Mouse (Mus musculus): ENCODE data around the gene Gas2l1. TPM values are rescaled to one million over a fixed set of nuclear protein-coding genes. Genes with fewer than 3 reads are reported as not detected.
A peak's percentile ranks its signal among the peaks of the same experiment; 100 is the strongest.

Gas2l1 gene
- polyA plus RNA-seq, 2 experiments: 10.9 to 12.1 TPM

DNA sequence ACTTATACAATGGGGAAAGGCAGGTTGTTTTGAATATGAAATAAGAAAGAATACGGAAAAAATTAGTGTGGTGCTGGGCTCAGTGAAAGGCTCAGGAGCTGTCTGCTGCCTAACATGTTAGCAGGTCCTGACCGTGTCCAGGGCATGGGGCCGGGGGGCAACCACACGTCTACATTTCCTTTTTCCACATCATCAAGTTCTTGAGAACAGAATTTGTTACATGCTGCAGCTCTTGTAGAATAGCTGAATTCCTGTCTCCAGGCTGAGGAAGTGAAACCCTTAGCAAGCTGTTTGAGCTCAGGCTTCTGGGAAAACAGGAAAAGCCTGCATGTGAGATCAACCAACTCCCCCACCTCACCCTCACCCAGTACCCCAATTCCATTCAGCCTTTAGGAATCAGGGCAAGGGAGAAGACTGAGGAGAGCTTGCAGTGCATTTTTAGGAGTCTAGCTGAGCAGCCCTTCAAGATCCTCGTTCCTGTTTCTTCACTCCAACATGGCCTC, 52.9 kb downstream of the Gas2l1 start:
- no peak for ATAC-seq (ENCODE audit: insufficient read depth)
- peaks cover 33% of the 10 kb centered on the region in 2 experiments for H3K4me1 ChIP-seq (replicated peaks; ENCODE audit: control insufficient read depth in 2 of 2, insufficient read depth in 2 of 2, low read length in 1 of 2)
- H3K36me3 ChIP-seq (replicated peaks; ENCODE audit: control insufficient read depth, insufficient read depth, low read depth): peaks cover 56% of the 10 kb centered on the region
- no peak for DNase-seq (ENCODE audit: low read depth in 3 of 3, low spot score in 3 of 3)
- WGBS (ENCODE audit: insufficient replicate concordance): 67% methylated on average over 5 of the region's 5 CpGs
- no peaks in the 10 kb centered on the region for H3K9me3 ChIP-seq (ENCODE audit: control insufficient read depth, low read length)
- no peak overlapping the region for H3K27ac ChIP-seq
- no peak overlapping the region for H3K4me3 ChIP-seq (ENCODE audit: insufficient read depth in 1 of 2, low read depth in 2 of 2, low read length in 2 of 2)
- no peak for TF ChIP-seq CTCF (IDR thresholded peaks at IDR 0.05; ENCODE audit: low read depth)
- TF ChIP-seq EP300 (IDR thresholded peaks at IDR 0.05; ENCODE audit: low read depth): no peak
- H3K9ac ChIP-seq (replicated peaks): no peak overlapping the region
- H3K27me3 ChIP-seq (ENCODE audit: control insufficient read depth, insufficient read depth, low read length): no peaks in the 10 kb centered on the region
- H3K4me2 ChIP-seq (ENCODE audit: low read depth): no peak overlapping the region

DNA sequence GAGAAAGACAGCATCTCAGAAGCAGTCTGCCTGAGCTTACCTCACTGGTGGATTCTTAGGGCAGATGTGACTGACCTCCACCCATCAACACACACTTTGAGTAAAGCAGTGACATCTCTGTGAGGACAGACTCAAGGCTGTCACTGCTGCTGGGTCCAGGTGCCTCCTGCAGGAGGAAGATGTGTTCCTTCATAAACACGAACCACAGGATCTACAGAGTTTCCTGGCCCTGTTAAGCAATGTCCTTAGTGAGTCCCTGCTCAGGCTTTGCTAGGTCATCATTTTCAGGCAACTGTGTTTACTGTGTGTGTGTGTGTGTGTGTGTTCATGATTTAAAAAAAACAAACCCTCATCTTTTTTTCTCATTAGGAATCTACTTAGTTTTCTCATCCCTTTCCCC, 53.6 kb downstream of the Gas2l1 start:
- H3K9ac ChIP-seq (replicated peaks): no peak overlapping the region
- WGBS (ENCODE audit: insufficient replicate concordance): 56% methylated on average over 1 of the region's 1 CpGs
- H3K36me3 ChIP-seq (replicated peaks; ENCODE audit: control insufficient read depth, insufficient read depth, low read depth): peaks cover 48% of the 10 kb centered on the region
- no peak for DNase-seq (ENCODE audit: low read depth in 3 of 3, low spot score in 3 of 3)
- ATAC-seq (ENCODE audit: insufficient read depth): no peak
- no peaks in the 10 kb centered on the region for H3K27me3 ChIP-seq (ENCODE audit: control insufficient read depth, insufficient read depth, low read length)
- no peaks in the 10 kb centered on the region for H3K9me3 ChIP-seq (ENCODE audit: control insufficient read depth, low read length)
- TF ChIP-seq EP300 (IDR thresholded peaks at IDR 0.05; ENCODE audit: low read depth) (no peak), CTCF (IDR thresholded peaks at IDR 0.05; ENCODE audit: low read depth) (no peak)
- H3K4me1 ChIP-seq (replicated peaks; ENCODE audit: control insufficient read depth in 2 of 2, insufficient read depth in 2 of 2, low read length in 1 of 2): peaks cover 38 to 39% of the 10 kb centered on the region in 2 experiments
- no peak overlapping the region for H3K4me3 ChIP-seq (ENCODE audit: insufficient read depth in 1 of 2, low read depth in 2 of 2, low read length in 2 of 2)
- H3K27ac ChIP-seq: peak overlapping the region; percentile 33
- peak overlapping the region; percentile 36 for H3K4me2 ChIP-seq (ENCODE audit: low read depth)

- Histone ChIP-seq H3K27ac (peak overlapping the region; percentile 97), H3K27me3 (ENCODE audit: control insufficient read depth, insufficient read depth, low read length) (no peaks in the 10 kb centered on the region), H3K9me3 (ENCODE audit: control insufficient read depth, low read length) (no peaks in the 10 kb centered on the region), H3K4me3 (ENCODE audit: insufficient read depth in 1 of 2, low read depth in 2 of 2, low read length in 2 of 2) (peak overlapping the region; percentile 58 to 71), H3K36me3 (replicated peaks; ENCODE audit: control insufficient read depth, insufficient read depth, low read depth) (peaks cover 36% of the 10 kb centered on the region), H3K4me1 (replicated peaks; ENCODE audit: control insufficient read depth in 2 of 2, insufficient read depth in 2 of 2, low read length in 1 of 2) (peaks cover 50% of the 10 kb centered on the region in 2 experiments), H3K9ac (replicated peaks) (peak overlapping the region; percentile 71), H3K4me2 (ENCODE audit: low read depth) (peak overlapping the region; percentile 83)
- DNase-seq (ENCODE audit: low read depth in 3 of 3, low spot score in 3 of 3): no peak
- 62% methylated on average over 1 of the region's 1 CpGs for WGBS (ENCODE audit: insufficient replicate concordance)
- ATAC-seq (ENCODE audit: insufficient read depth): no peak
- no peak for TF ChIP-seq CTCF (IDR thresholded peaks at IDR 0.05; ENCODE audit: low read depth)
- TF ChIP-seq EP300 (IDR thresholded peaks at IDR 0.05; ENCODE audit: low read depth): no peak
Measured at GRCm38 (mm10) chr11:5010205-5010604, 54.9 kb downstream of the Gas2l1 start.

DNA sequence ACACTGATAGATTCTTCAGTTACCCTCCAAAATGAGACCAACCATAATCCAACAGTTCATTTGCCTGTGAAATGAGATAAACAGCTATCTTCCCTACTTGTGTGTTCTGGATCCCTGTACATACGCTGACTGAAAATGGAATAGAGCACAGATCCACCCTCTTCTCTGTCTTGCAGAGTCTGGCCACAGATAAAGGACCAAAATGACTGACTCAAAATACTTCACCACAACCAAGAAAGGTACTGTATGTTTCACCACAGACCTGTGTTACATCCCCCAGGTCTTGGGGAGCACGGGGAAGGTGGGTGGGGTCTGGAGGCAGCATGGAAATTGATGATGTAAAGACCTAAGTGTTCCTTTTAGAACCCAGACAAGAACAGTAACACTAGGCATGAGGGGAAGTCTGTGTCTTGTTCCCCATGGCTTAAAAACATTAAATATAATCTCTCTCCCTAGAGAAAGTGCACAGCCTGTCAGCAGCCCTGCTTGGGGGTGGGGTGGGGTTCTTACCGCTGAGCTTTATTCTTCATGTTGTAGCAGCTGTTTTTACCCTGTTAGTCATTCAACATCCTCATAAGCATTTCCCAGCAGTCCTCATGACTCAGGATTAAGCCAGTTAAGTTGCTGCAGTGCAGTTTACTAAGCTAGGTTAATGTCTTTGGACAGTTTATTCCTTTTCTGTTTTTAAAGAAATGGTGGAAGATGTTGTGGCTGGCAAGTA, 55.6 kb downstream of the Gas2l1 start:
- H3K4me3 ChIP-seq (ENCODE audit: insufficient read depth in 1 of 2, low read depth in 2 of 2, low read length in 2 of 2): peak overlapping the region; percentile 58 to 71
- no peaks in the 10 kb centered on the region for H3K9me3 ChIP-seq (ENCODE audit: control insufficient read depth, low read length)
- H3K27ac ChIP-seq: peak overlapping the region; percentile 97
- DNase-seq (ENCODE audit: low read depth in 3 of 3, low spot score in 3 of 3) (peak; percentile 70 to 74 (median 74)), ATAC-seq (ENCODE audit: insufficient read depth) (peak; percentile 93)
- WGBS (ENCODE audit: insufficient replicate concordance): 17% methylated on average over 3 of the region's 3 CpGs
- peak; percentile 89 for TF ChIP-seq EP300 (IDR thresholded peaks at IDR 0.05; ENCODE audit: low read depth)
- TF ChIP-seq CTCF (IDR thresholded peaks at IDR 0.05; ENCODE audit: low read depth): no peak
- no peaks in the 10 kb centered on the region for H3K27me3 ChIP-seq (ENCODE audit: control insufficient read depth, insufficient read depth, low read length)
- H3K4me2 ChIP-seq (ENCODE audit: low read depth): peak overlapping the region; percentile 83
- H3K4me1 ChIP-seq (replicated peaks; ENCODE audit: control insufficient read depth in 2 of 2, insufficient read depth in 2 of 2, low read length in 1 of 2): peaks cover 55 to 56% of the 10 kb centered on the region in 2 experiments
- H3K9ac ChIP-seq (replicated peaks): peak overlapping the region; percentile 71
- peaks cover 30% of the 10 kb centered on the region for H3K36me3 ChIP-seq (replicated peaks; ENCODE audit: control insufficient read depth, insufficient read depth, low read depth)

GRCm38 (mm10) chr11:5008867-5009266, 56.3 kb downstream of the Gas2l1 start:
- H3K4me2 ChIP-seq (ENCODE audit: low read depth): peak overlapping the region; percentile 83
- TF ChIP-seq EP300 (IDR thresholded peaks at IDR 0.05; ENCODE audit: low read depth) (no peak), CTCF (IDR thresholded peaks at IDR 0.05; ENCODE audit: low read depth) (no peak)
- H3K4me1 ChIP-seq (replicated peaks; ENCODE audit: control insufficient read depth in 2 of 2, insufficient read depth in 2 of 2, low read length in 1 of 2): peaks cover 56 to 58% of the 10 kb centered on the region in 2 experiments
- H3K9ac ChIP-seq (replicated peaks): peak overlapping the region; percentile 71
- peaks cover 24% of the 10 kb centered on the region for H3K36me3 ChIP-seq (replicated peaks; ENCODE audit: control insufficient read depth, insufficient read depth, low read depth)
- H3K27ac ChIP-seq: peak overlapping the region; percentile 97
- H3K4me3 ChIP-seq (ENCODE audit: insufficient read depth in 1 of 2, low read depth in 2 of 2, low read length in 2 of 2): peak overlapping the region; percentile 21 to 58; a peak in 3 of 4 replicates
- DNase-seq (ENCODE audit: low read depth in 3 of 3, low spot score in 3 of 3) (no peak), ATAC-seq (ENCODE audit: insufficient read depth) (peak; percentile 76)
- H3K9me3 ChIP-seq (ENCODE audit: control insufficient read depth, low read length): no peaks in the 10 kb centered on the region
- 10% methylated on average over 3 of the region's 3 CpGs for WGBS (ENCODE audit: insufficient replicate concordance)
- no peaks in the 10 kb centered on the region for H3K27me3 ChIP-seq (ENCODE audit: control insufficient read depth, insufficient read depth, low read length)
